Mouse (Mus musculus) left cerebral cortex, adult 2 months (tissue): ENCODE results near the gene Iqsec1. TPM values are rescaled to one million over a fixed set of nuclear protein-coding genes. Genes with fewer than 3 reads are reported as not detected.

ENCODE experiments used
- DNase-seq, 2 experiments: peaks; one replicate each; pipeline ENCODE4 v3.0.0; 2021 to 2022; ENCODE audit warnings: low spot score in 2 of 2, mixed read lengths in 1 of 2; ENCODE audit errors: extremely low spot score in 1 of 2
- H3K27ac ChIP-seq: fragments of 200-600 bp; 2 replicates; pipeline ENCODE4 v1.8.1; 2022
- H3K4me3 ChIP-seq: fragments of 200-600 bp; 2 replicates; pipeline ENCODE4 v1.8.1; 2022
- CTCF ChIP-seq: fragments of 200-600 bp; IDR thresholded peaks from 2 replicates; pipeline ENCODE4 v1.8.1; 2022; ENCODE audit warnings: antibody characterized with exemption, mild to moderate bottlenecking, moderate library complexity
- intact Hi-C: fragments of 180-260 bp; cut with DNase I; formaldehyde crosslinking; loops from one replicate; pipeline ENCODE4 v1.15.1; 2025
- microRNA-seq, 2 experiments: library from miRNA; unstranded; fragments of <30 nt; microRNA quantifications; one replicate each; pipeline ENCODE4 v1.2.0; 2021
- total RNA-seq, 2 experiments: library from RNA; stranded (reverse); gene quantifications; 2 replicates each; pipeline ENCODE4 v1.2.3; 2021

Gene Iqsec1
- total RNA-seq, 2 experiments from 2014 or later = 369 to 377 TPM

GRCm38 (mm10) chr6:90608186-90608585, 380.3 kb downstream of the Iqsec1 start:
- Histone ChIP-seq H3K4me3 (no peak overlapping the region), H3K27ac (no peak overlapping the region)
- intact Hi-C loops = loop anchor here (5.0 kb wide), 1 partner anchor 534 kb away; no protein-coding TSS in a partner anchor
- peak; percentile 34 for TF ChIP-seq CTCF
- DNase-seq = no peak

- intact Hi-C loops = loop anchor here (2.0 to 5.0 kb wide), 2 partner anchors 122 to 535 kb away; no protein-coding TSS in a partner anchor
Observed at GRCm38 (mm10) chr6:90607196-90607595, 381.3 kb downstream of the Iqsec1 start.

GRCm38 (mm10) chr6:90606538-90606937, 381.9 kb downstream of the Iqsec1 start:
- intact Hi-C loops = loop anchor here (2.0 to 5.0 kb wide), 2 partner anchors 122 to 536 kb away; no protein-coding TSS in a partner anchor
- peak; percentile 77 for TF ChIP-seq CTCF
- Histone ChIP-seq H3K27ac (no peak overlapping the region), H3K4me3 (no peak overlapping the region)
- DNase-seq = peak; percentile 48 to 55

More at GRCm38 (mm10) chr6:90607196-90607595, 381.3 kb downstream of the Iqsec1 start:
- peak; percentile 88 for TF ChIP-seq CTCF
- H3K4me3 ChIP-seq = no peak overlapping the region
- no peak overlapping the region for H3K27ac ChIP-seq
- DNase-seq = peak; percentile 54 to 63

Small RNAs within 50 kb of the gene (microRNA-seq; reads per million reads assigned to microRNA genes)
- 0 reads per million in 2 experiments for gene Gm24816

Other genes with a start within 250 kb of the Iqsec1 start
- gene Nup210, start 128.1 kb upstream of the Iqsec1 start, total RNA-seq = 10 to 100 TPM; 23.5 to 24.5 TPM
- gene Hdac11, start 168.0 kb upstream of the Iqsec1 start, total RNA-seq = 100 to 1,000 TPM; 174 to 176 TPM
- gene Fbln2, start 223.8 kb upstream of the Iqsec1 start, total RNA-seq = 1 to 10 TPM; 5.7 to 8.0 TPM